Mouse (Mus musculus) megakaryocyte, adult 5-6 weeks (primary cell): ENCODE results near the gene Vmn1r138. TPM values are rescaled to one million over a fixed set of nuclear protein-coding genes. Genes with fewer than 3 reads are reported as not detected.
"Not testable (repeated sequence)": the region's sequence is repeated elsewhere in the genome, so short reads cannot be mapped to it uniquely, and the experiment has no call there.

ENCODE experiments used
- ATAC-seq: 2 replicates; pipeline ENCODE4 v1.8.0; 2016; ENCODE audit warnings: mild to moderate bottlenecking, inconsistent platforms; ENCODE audit not compliant: poor library complexity, severe bottlenecking
- total RNA-seq, 2 experiments: library from RNA; stranded (forward) in 1 of 2; stranded (reverse) in 1 of 2; fragments of 153-499, 151-499 nt in 1 of 2; fragments of 221-1000, 200-1000 nt in 1 of 2; gene quantifications; 2 replicates each; pipeline versions ENCODE4 v1.2.3 to v1.2.4; 2015 to 2017

Gene Vmn1r138
- total RNA-seq (2015) (not detected in 2 replicates), total RNA-seq (2017) (not detected in 2 replicates)

- not testable (repeated sequence) for ATAC-seq
These were observed at the start of gene Vmn1r138 for GRCm38 (mm10) chr7:22028797-22029196. Gene Vmn1r138, minus strand, starts transcription at chr7:22028897.

- ATAC-seq: not testable (repeated sequence)
These were observed 40.1 kb upstream of the Vmn1r138 start, which contains the start of gene Vmn1r139 for GRCm38 (mm10) chr7:22068757-22069156. Gene Vmn1r139, plus strand, starts transcription at chr7:22069057.

- ATAC-seq: not testable (repeated sequence)
These were observed 27.5 kb upstream of the Vmn1r138 start, which contains the start of gene Gm6176 for GRCm38 (mm10) chr7:22056205-22056604. Gene Gm6176, minus strand, starts transcription at chr7:22056305.

DNA sequence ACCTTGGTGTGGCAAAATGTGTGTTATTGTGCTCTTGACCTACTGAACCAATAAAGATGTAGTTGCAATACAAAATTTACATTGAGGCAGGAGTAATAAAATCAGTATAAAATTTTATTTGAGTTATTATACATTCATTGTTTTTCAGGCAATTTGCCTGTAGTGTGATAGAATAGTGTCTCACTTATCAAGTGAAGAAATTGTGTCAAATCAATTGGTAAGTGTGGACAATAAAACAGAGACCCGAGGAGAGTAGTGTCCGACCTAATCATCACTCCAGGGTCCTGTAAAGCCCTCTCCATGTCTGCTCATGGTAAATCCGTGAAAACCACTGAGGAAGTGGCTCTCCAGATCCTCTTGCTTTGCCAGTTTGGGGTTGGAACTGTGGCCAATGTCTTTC lies 34.4 kb downstream of the Vmn1r138 start, which contains the start of gene Vmn1r137:
Gene Vmn1r137 (plus strand): TSS at position 301 of the 400 bp plus-strand sequence.
- not testable (repeated sequence) for ATAC-seq

Other genes starting within 250 kb of the Vmn1r138 start
- not detected in 2 replicates for gene Gm4177, start 232.2 kb downstream of the Vmn1r138 start, total RNA-seq (2015)
- not detected in 2 replicates for gene Gm4177, start 232.2 kb downstream of the Vmn1r138 start, total RNA-seq (2017)
- not detected in 2 replicates for gene Vmn1r135, start 196.5 kb downstream of the Vmn1r138 start, total RNA-seq (2015)
- not detected in 2 replicates for gene Vmn1r135, start 196.5 kb downstream of the Vmn1r138 start, total RNA-seq (2017)
- gene Gm5725, start 184.6 kb downstream of the Vmn1r138 start, total RNA-seq (2015): not detected in 2 replicates
- gene Gm5725, start 184.6 kb downstream of the Vmn1r138 start, total RNA-seq (2017): not detected in 2 replicates
- gene Gm5891, start 107.6 kb downstream of the Vmn1r138 start, total RNA-seq (2015): not detected in 2 replicates
- not detected in 2 replicates for gene Gm5891, start 107.6 kb downstream of the Vmn1r138 start, total RNA-seq (2017)
- gene Vmn1r137, start 34.3 kb downstream of the Vmn1r138 start, total RNA-seq (2015): not detected in 2 replicates
- not detected in 2 replicates for gene Vmn1r137, start 34.3 kb downstream of the Vmn1r138 start, total RNA-seq (2017)
- gene Gm6176, start 27.4 kb upstream of the Vmn1r138 start, total RNA-seq (2015): not detected in 2 replicates
- gene Gm6176, start 27.4 kb upstream of the Vmn1r138 start, total RNA-seq (2017): not detected in 2 replicates
- not detected in 2 replicates for gene Vmn1r139, start 40.2 kb upstream of the Vmn1r138 start, total RNA-seq (2015)
- not detected in 2 replicates for gene Vmn1r139, start 40.2 kb upstream of the Vmn1r138 start, total RNA-seq (2017)
- not detected in 2 replicates for gene Gm16451, start 89.3 kb upstream of the Vmn1r138 start, total RNA-seq (2015)
- gene Gm16451, start 89.3 kb upstream of the Vmn1r138 start, total RNA-seq (2017): not detected in 2 replicates
- gene Gm10666, start 105.8 kb upstream of the Vmn1r138 start, total RNA-seq (2015): not detected in 2 replicates
- gene Gm10666, start 105.8 kb upstream of the Vmn1r138 start, total RNA-seq (2017): not detected in 2 replicates
- gene Vmn1r142, start 135.1 kb upstream of the Vmn1r138 start, total RNA-seq (2015): not detected in 2 replicates
- not detected in 2 replicates for gene Vmn1r142, start 135.1 kb upstream of the Vmn1r138 start, total RNA-seq (2017)
- not detected in 2 replicates for gene Vmn1r143, start 160.5 kb upstream of the Vmn1r138 start, total RNA-seq (2015)
- not detected in 2 replicates for gene Vmn1r143, start 160.5 kb upstream of the Vmn1r138 start, total RNA-seq (2017)
- gene Gm8653, start 172.4 kb upstream of the Vmn1r138 start, total RNA-seq (2015): not detected in 2 replicates
- gene Gm8653, start 172.4 kb upstream of the Vmn1r138 start, total RNA-seq (2017): not detected in 2 replicates
- not detected in 2 replicates for gene Gm8453, start 200.6 kb upstream of the Vmn1r138 start, total RNA-seq (2015)
- not detected in 2 replicates for gene Gm8453, start 200.6 kb upstream of the Vmn1r138 start, total RNA-seq (2017)